Mouse (Mus musculus) liver, embryonic 12.5 days (tissue): ENCODE measurements around the gene Gne. TPM values are rescaled to one million over a fixed set of nuclear protein-coding genes. Genes with fewer than 3 reads are reported as not detected.

Experiments used
- ATAC-seq: fragments of 200-750 bp; cut with Nextera tagmentation; 2 replicates; pipeline ENCODE4 v1.8.0; 2017; ENCODE audit warnings: moderate number of reproducible peaks, mild to moderate bottlenecking, moderate library complexity
- H3K27ac ChIP-seq: fragments of 300-500 bp; sonication (generic); 2 replicates; pipeline ENCODE4 v1.5.1; 2016; ENCODE audit warnings: mild to moderate bottlenecking
- H3K27me3 ChIP-seq: fragments of 300-500 bp; sonication (generic); replicated peaks from 2 replicates; pipeline ENCODE4 v1.6.1; 2016; ENCODE audit warnings: mild to moderate bottlenecking, moderate library complexity
- H3K36me3 ChIP-seq: fragments of 300-500 bp; sonication (generic); 2 replicates; pipeline ENCODE4 v1.6.1; 2016; ENCODE audit warnings: mild to moderate bottlenecking, moderate library complexity
- H3K4me1 ChIP-seq: fragments of 300-500 bp; sonication (generic); 2 replicates; pipeline ENCODE4 v1.6.1; 2016
- H3K4me2 ChIP-seq: fragments of 300-500 bp; sonication (generic); 2 replicates; pipeline ENCODE4 v1.6.1; 2016; ENCODE audit warnings: mild to moderate bottlenecking, moderate library complexity
- H3K4me3 ChIP-seq: fragments of 300-500 bp; sonication (generic); 2 replicates; pipeline ENCODE4 v1.5.1; 2016; ENCODE audit warnings: mild to moderate bottlenecking, moderate library complexity
- H3K9ac ChIP-seq: fragments of 300-500 bp; sonication (generic); 2 replicates; pipeline ENCODE4 v1.6.1; 2016; ENCODE audit warnings: mild to moderate bottlenecking, moderate library complexity
- H3K9me3 ChIP-seq: fragments of 300-500 bp; sonication (generic); replicated peaks from 2 replicates; pipeline ENCODE4 v1.6.1; 2016; ENCODE audit warnings: mild to moderate bottlenecking, moderate library complexity
- WGBS: fragments of 180-500 bp; shearing (Covaris S2); methylation state at CpG from one replicate; pipeline ENCODE4 v1.1.7; 2016; ENCODE audit not compliant: insufficient replicate concordance; 5-methylcytosine and 5-hydroxymethylcytosine counted together
- polyA plus RNA-seq: library from polyadenylated mRNA; unstranded; fragments of >200 nt; fragmentation: Nextera tagmentation; extraction: Ambion mirVana; gene quantifications from 2 replicates; pipeline ENCODE4 v1.2.1, GENCODE M21; 2016

The Gne gene
- polyA plus RNA-seq, 1 experiment from 2014 or later = 34.6 TPM

DNA sequence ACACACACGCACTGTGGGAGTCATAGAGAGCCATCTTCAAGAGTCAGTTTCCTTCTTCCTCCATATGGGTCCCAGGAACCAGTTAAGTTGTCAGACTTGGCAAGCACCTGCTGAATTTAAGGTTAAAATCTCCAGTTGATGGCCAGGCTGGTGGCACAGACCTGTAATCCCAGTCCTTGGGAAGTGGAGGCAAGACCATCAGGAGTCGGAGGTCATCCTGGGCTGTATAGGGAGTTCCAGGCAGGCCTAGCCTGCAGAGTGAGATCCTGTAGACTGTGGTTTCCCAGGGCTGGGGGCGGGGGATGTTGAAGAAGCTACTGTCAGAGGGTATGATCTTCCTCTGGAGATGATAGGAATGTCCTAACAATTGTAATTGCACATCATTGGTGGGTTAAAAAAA is 95.0 kb downstream of the Gne start:
- H3K4me1 ChIP-seq = no peaks in the 10 kb centered on the region
- no peak overlapping the region for H3K4me3 ChIP-seq
- 72% methylated on average over 3 of the region's 3 CpGs for WGBS
- H3K36me3 ChIP-seq = no peaks in the 10 kb centered on the region
- H3K4me2 ChIP-seq = no peak overlapping the region
- no peaks in the 10 kb centered on the region for H3K9me3 ChIP-seq
- H3K9ac ChIP-seq = no peak overlapping the region
- no peak overlapping the region for H3K27ac ChIP-seq
- no peak for ATAC-seq
- H3K27me3 ChIP-seq = peaks cover 8% of the 10 kb centered on the region; the same call in 1 of the 2 replicates

- no peaks in the 10 kb centered on the region for H3K9me3 ChIP-seq
- no peak overlapping the region for H3K9ac ChIP-seq
- 83% methylated on average over 19 of the region's 19 CpGs for WGBS
- H3K4me1 ChIP-seq = peaks cover 16% of the 10 kb centered on the region
- ATAC-seq = no peak
- peaks cover 5% of the 10 kb centered on the region; the same call in 1 of the 2 replicates for H3K36me3 ChIP-seq
- no peak overlapping the region for H3K27ac ChIP-seq
- H3K4me3 ChIP-seq = no peak overlapping the region
- peaks cover 13% of the 10 kb centered on the region; the same call in 1 of the 2 replicates for H3K27me3 ChIP-seq
- H3K4me2 ChIP-seq = no peak overlapping the region
Measured at GRCm38 (mm10) chr4:43984326-43984725, 99.7 kb downstream of the Gne start.

Other genes starting within 250 kb of the Gne start
- gene Olfr157, start 244.0 kb downstream of the Gne start, polyA plus RNA-seq = not detected in 2 replicates
- gene Olfr155, start 232.6 kb downstream of the Gne start, polyA plus RNA-seq = not detected in 2 replicates
- gene Reck, start 208.6 kb downstream of the Gne start, polyA plus RNA-seq = 5.3 and 5.8 TPM in 2 replicates
- 45.8 and 46.6 TPM in 2 replicates for gene Glipr2, start 126.8 kb downstream of the Gne start, polyA plus RNA-seq
- gene Ccin, start 100.7 kb downstream of the Gne start, polyA plus RNA-seq = not detected in 2 replicates
- 169 and 172 TPM in 2 replicates for gene Clta, start 79.7 kb downstream of the Gne start, polyA plus RNA-seq
- gene Rnf38, start 149.6 kb upstream of the Gne start, polyA plus RNA-seq = 15.3 and 16.7 TPM in 2 replicates
- 28.0 TPM in 2 replicates for gene Melk, start 216.7 kb upstream of the Gne start, polyA plus RNA-seq